Mouse (Mus musculus) 3T3-L1 (cell line): ENCODE data around the gene Acyp1.

Source experiments
- DNase-seq: peaks from one replicate; pipeline ENCODE4 v3.0.0-alpha.2; 2015; ENCODE audit warnings: low read depth, low spot score

The Acyp1 gene

DNA sequence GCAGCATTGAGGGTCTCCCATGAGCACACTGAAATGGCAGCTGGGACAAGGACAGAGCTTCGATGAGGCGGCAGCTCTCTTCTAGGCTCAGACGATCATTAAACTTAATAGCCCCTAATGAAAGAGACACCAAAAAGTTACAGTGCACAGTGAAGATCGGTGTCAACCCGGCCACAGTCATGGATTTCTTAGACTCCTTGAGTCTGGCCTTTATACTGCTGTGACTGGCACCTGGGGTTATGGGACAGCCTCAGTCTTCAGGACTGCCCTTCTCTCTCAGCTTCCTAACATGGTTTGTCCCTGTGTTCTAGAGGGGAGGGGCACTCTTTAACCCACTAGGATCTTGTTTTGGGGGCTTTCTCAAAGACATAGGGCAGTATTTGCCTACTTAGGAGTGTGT, 50.7 kb downstream of the Acyp1 start:
- no peak for DNase-seq

DNA sequence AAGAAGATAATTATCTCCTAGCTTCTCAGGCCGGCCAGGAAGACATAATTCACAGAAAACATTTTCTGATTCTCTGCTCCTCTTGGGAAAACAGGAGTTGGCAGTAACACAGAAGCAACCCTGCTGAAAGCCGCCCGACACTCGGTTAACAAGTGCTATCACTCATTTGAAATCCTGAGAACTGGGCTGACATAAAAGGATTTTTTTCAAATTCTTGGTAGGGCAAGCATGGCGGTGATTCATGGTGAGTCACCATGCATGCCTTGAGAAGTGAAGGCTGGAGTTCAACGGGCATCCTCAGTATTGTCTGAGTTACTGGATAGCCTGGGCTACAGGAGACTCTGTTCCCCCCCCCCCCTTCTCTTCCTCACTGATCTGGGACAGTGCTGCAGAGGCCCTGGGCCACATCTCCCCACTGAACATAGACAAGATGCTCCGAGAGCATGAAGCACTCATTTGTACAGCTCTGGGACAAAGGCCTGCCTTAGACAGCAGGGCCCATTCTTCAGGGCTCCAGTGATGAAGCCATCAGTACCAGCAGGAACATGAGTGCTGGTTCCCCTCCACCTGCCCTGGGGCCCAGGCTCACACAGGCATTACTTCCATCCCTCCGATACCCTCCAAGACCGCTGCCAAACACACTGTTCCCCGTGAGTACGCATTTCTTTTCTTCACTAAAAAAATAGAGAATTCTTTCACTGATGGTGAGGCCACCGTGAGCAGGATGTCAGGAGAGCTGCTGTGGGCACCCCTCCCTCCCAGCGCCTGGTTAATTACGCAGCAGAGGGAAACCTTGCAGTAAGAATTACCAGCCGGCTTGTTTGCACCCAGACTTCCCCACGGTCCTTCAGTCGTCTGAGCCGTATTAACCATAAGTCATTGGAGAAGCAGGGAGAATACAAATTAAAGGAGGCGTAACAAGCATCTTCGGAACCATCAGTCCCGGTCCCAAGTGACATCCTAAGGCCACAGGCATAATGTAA, 54.6 kb downstream of the Acyp1 start:
- DNase-seq: peak; percentile 95

DNA sequence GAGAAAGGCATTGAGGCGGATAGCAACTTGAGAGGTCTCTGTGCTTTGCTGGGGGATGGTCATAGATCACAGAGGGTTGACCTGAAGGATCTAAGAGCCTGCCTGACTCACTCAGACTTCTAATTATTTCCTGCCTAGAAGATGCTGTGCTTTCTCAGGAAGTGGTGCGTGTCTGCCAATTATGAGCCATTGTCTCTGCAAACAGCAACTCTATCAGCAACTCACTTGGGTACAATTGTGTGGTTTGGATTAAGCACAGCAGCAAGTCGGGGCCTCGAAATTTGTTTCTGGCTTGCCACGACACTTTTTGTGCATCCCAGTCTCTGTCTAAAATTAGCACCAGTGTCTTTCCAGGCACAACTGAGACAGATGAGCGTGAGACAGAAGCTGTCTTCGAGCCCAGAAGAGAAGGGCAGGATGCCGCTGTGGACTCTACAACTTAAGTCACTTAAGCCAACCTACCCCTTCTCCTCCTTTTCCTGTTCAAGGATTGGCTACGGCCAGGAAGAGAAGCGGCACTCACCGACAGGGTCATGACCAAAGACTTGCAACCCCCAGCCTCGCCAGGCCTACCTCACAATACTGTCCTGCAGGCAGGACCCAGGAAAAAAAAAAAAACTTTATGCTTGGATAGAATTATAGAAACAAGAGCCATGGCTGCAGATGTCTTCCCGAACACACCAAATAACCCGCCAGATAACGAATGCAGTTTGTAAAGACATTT, 60.2 kb downstream of the Acyp1 start:
- peak; percentile 50 for DNase-seq

DNA sequence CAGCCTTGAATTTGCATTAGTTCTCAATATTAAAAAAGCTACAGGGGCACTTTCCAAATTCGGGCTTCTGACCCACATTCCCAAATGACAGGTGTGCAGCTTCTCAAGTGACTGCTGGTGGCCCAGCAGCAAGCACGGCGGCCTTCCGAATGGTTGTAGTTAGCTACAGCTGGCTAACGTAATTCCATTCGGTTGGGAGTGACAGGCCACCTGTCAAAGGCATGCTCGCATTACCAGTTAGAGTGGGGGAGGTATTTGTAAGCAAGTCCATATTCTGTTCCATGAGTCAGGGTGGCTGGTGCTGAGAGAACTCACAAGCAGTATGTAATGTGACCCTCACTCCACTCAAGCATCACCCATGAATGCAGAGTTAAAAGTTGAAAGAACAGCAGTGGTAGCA, 61.0 kb downstream of the Acyp1 start:
- peak; percentile 40 for DNase-seq
